Comparison of ENCODE assay signal across 8 mouse cellular contexts in the genomic region with DNA sequence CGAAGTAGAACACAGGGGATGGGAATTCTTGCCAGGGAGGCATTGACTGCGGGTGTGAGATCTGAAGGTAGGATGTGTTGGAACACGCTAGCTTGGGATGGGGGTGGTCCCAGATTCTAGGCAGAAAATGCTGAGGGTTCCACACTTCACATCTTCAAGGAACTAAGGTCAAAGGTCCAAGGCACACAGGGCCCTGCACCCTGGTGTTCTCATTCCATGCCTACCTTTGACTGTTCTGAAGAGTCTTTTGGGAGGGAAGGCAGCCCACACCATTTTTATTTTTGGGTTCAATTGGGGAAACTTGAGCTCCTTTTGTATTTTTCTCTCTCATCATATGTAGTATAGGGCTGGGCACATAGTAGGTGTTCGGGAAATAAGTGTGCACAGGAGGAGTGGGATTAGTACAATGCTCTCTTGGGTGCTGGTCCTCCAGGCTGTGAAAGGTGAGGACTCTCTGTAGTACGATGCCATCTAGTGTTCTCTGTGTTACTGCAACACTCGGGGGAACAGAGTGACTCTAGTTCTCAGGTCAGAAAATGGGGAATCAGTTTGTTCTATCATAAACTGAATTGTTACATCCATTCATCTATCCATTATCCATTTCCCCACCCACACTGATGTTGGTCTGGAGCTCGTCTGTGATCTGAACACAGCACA. TPM values are rescaled to one million over a fixed set of nuclear protein-coding genes. Genes with fewer than 3 reads are reported as not detected.
A peak's percentile ranks its signal among the peaks of the same experiment; 100 is the strongest.
DNase-seq lines count a peak whose midpoint lies in the region; ATAC-seq and TF ChIP-seq lines count a peak whose summit lies in the region.

No protein-coding gene starts in this region.

- no peak for DNase-seq in frontal cortex, postnatal 14 days (ENCODE audit: low spot score in 2 of 2)
- peak; percentile 73 for DNase-seq in CD4-positive helper T cell, adult 2 months (ENCODE audit: low read depth, low spot score)
- DNase-seq in embryo, embryonic 10 days (ENCODE audit: low spot score), result peak; percentile 86
- peak; percentile 60 for DNase-seq in hindbrain, embryonic 11.5 days (ENCODE audit: low spot score)
- no peak for DNase-seq in liver, embryonic 14.5 days (ENCODE audit: low read depth in 3 of 3, low spot score in 3 of 3)
- peak; percentile 73 for DNase-seq in retina, embryonic 14.5 days (ENCODE audit: low spot score)

- no peaks in the 10 kb centered on the region for H3K36me3 ChIP-seq in hindbrain, embryonic 11.5 days (ENCODE audit: control insufficient read depth, insufficient read depth, low read length)
- H3K36me3 ChIP-seq in liver, embryonic 14.5 days (replicated peaks; ENCODE audit: control insufficient read depth, insufficient read depth, low read depth), result no peaks in the 10 kb centered on the region

- 37% methylated on average over 7 of the region's 7 CpGs for WGBS in hindbrain, embryonic 11.5 days
- 32% methylated on average over 7 of the region's 7 CpGs for WGBS in liver, embryonic 14.5 days (ENCODE audit: insufficient replicate concordance)

- TF ChIP-seq EP300 in liver, embryonic 14.5 days (IDR thresholded peaks at IDR 0.05; ENCODE audit: low read depth), result no peak

- TF ChIP-seq CTCF in liver, embryonic 14.5 days (IDR thresholded peaks at IDR 0.05; ENCODE audit: low read depth), result peak; percentile 72

- no peak overlapping the region for H3K9ac ChIP-seq in hindbrain, embryonic 11.5 days (ENCODE audit: low read depth, low read length)
- no peak overlapping the region for H3K9ac ChIP-seq in liver, embryonic 14.5 days (replicated peaks)

- H3K9me3 ChIP-seq in hindbrain, embryonic 11.5 days (ENCODE audit: control insufficient read depth, low read length), result no peaks in the 10 kb centered on the region
- H3K9me3 ChIP-seq in liver, embryonic 14.5 days (ENCODE audit: control insufficient read depth, low read length), result no peaks in the 10 kb centered on the region

- no peaks in the 10 kb centered on the region for H3K27me3 ChIP-seq in hindbrain, embryonic 11.5 days (ENCODE audit: control insufficient read depth, insufficient read depth, low read length)
- H3K27me3 ChIP-seq in liver, embryonic 14.5 days (ENCODE audit: control insufficient read depth, insufficient read depth, low read length), result peaks cover 3% of the 10 kb centered on the region; the same call in 1 of the 2 replicates

- H3K27ac ChIP-seq in hindbrain, embryonic 11.5 days (ENCODE audit: low read depth, low read length), result no peak overlapping the region
- no peak overlapping the region for H3K27ac ChIP-seq in liver, embryonic 14.5 days

- ATAC-seq in frontal cortex, adult (ENCODE audit: low TSS enrichment), result peak; percentile 89
- peak; percentile 68 for ATAC-seq in hindbrain, embryonic 11.5 days (ENCODE audit: low FRiP score)
- no peak for ATAC-seq in liver, embryonic 14.5 days (ENCODE audit: insufficient read depth)
- no peak for ATAC-seq in erythroblast, adult 5-6 weeks (replicated peaks; ENCODE audit: low FRiP score, poor library complexity, severe bottlenecking)

- H3K4me2 ChIP-seq in hindbrain, embryonic 11.5 days (replicated peaks; ENCODE audit: low read depth, low read length), result no peak overlapping the region
- H3K4me2 ChIP-seq in liver, embryonic 14.5 days (ENCODE audit: low read depth), result no peak overlapping the region

- H3K4me1 ChIP-seq in hindbrain, embryonic 11.5 days (replicated peaks; ENCODE audit: control insufficient read depth, insufficient read depth, low read length), result no peaks in the 10 kb centered on the region
- H3K4me1 ChIP-seq in liver, embryonic 14.5 days (replicated peaks; ENCODE audit: control insufficient read depth in 2 of 2, insufficient read depth in 2 of 2, low read length in 1 of 2), result no peaks in the 10 kb centered on the region

- no peak overlapping the region for H3K4me3 ChIP-seq in hindbrain, embryonic 11.5 days (ENCODE audit: low read depth, low read length)
- no peak overlapping the region for H3K4me3 ChIP-seq in liver, embryonic 14.5 days (ENCODE audit: insufficient read depth in 1 of 2, low read depth in 2 of 2, low read length in 2 of 2)

RNA-seq across cellular contexts. Expression of a gene that starts 5.4 kb away (rescaled TPM):
- 0.36 and 0.37 TPM in 2 replicates for polyA plus RNA-seq in hindbrain, embryonic 11.5 days (2014; fragmentation: Nextera tagmentation; extraction: Ambion mirVana)
- polyA plus RNA-seq in liver, embryonic 14.5 days (2012; rRNA removed), result not detected in 2 replicates
- polyA plus RNA-seq in liver, embryonic 14.5 days (2014; fragmentation: Nextera tagmentation; extraction: Ambion mirVana), result not detected in 2 replicates
- total RNA-seq in erythroblast, adult 5-6 weeks (2015; ENCODE audit: low replicate concordance), result not detected in 2 replicates
- total RNA-seq in erythroblast, adult 5-6 weeks (2017; ENCODE audit: low replicate concordance), result not detected in 2 replicates

RNA-seq across cellular contexts. Expression of a gene that starts 13.0 kb away (rescaled TPM):
- 10.0 and 12.2 TPM in 2 replicates for polyA plus RNA-seq in hindbrain, embryonic 11.5 days (2014; fragmentation: Nextera tagmentation; extraction: Ambion mirVana)
- polyA plus RNA-seq in liver, embryonic 14.5 days (2012; rRNA removed), result 1.9 and 2.0 TPM in 2 replicates
- polyA plus RNA-seq in liver, embryonic 14.5 days (2014; fragmentation: Nextera tagmentation; extraction: Ambion mirVana), result 2.2 and 2.5 TPM in 2 replicates
- total RNA-seq in erythroblast, adult 5-6 weeks (2015; ENCODE audit: low replicate concordance), result 4.6 and 19.0 TPM in 2 replicates
- total RNA-seq in erythroblast, adult 5-6 weeks (2017; ENCODE audit: low replicate concordance), result 3.1 and 7.2 TPM in 2 replicates

RNA-seq across cellular contexts. Expression of a gene that starts 13.0 kb away (rescaled TPM):
- polyA plus RNA-seq in hindbrain, embryonic 11.5 days (2014; fragmentation: Nextera tagmentation; extraction: Ambion mirVana), result 0.54 and 2.1 TPM in 2 replicates
- polyA plus RNA-seq in liver, embryonic 14.5 days (2012; rRNA removed), result 0.01 TPM in 1 of 2 replicates, not detected in the other
- polyA plus RNA-seq in liver, embryonic 14.5 days (2014; fragmentation: Nextera tagmentation; extraction: Ambion mirVana), result 0.05 TPM in 1 of 2 replicates, not detected in the other
- total RNA-seq in erythroblast, adult 5-6 weeks (2015; ENCODE audit: low replicate concordance), result not detected in 2 replicates
- not detected in 2 replicates for total RNA-seq in erythroblast, adult 5-6 weeks (2017; ENCODE audit: low replicate concordance)

Comparison
In these comparisons a context has a peak if more than half of its experiments do, and no peak if none do; other contexts are left out.
1. ATAC-seq: peak in frontal cortex, adult (single experiment) and hindbrain, embryonic 11.5 days (single experiment); none in liver, embryonic 14.5 days (single experiment) and erythroblast, adult 5-6 weeks (single experiment).
2. DNase-seq: peak in CD4-positive helper T cell, adult 2 months (single experiment), embryo, embryonic 10 days (single experiment), hindbrain, embryonic 11.5 days (single experiment) and retina, embryonic 14.5 days (single experiment); none in frontal cortex, postnatal 14 days (0 of 2) and liver, embryonic 14.5 days (0 of 3).